Mouse (Mus musculus) intestine, embryonic 15.5 days (tissue): ENCODE results near the gene Zfp101. TPM values are rescaled to one million over a fixed set of nuclear protein-coding genes. Genes with fewer than 3 reads are reported as not detected.

Experiments used
- polyA plus RNA-seq: library from polyadenylated mRNA; unstranded; fragments of >200 nt; fragmentation: Nextera tagmentation; extraction: Ambion mirVana; gene quantifications from 2 replicates; pipeline ENCODE4 v1.2.1, GENCODE M21; 2015

Gene Zfp101
- polyA plus RNA-seq, 1 experiment from 2014 or later = 13.1 TPM

Other genes starting within 250 kb of the Zfp101 start
- gene Olfr55, start 226.2 kb downstream of the Zfp101 start, polyA plus RNA-seq = 0.03 TPM in 1 of 2 replicates, not detected in the other
- not detected in 2 replicates for gene Olfr239, start 203.3 kb downstream of the Zfp101 start, polyA plus RNA-seq
- gene Olfr1564, start 173.0 kb downstream of the Zfp101 start, polyA plus RNA-seq = not detected in 2 replicates
- gene Zfp955a, start 139.5 kb downstream of the Zfp101 start, polyA plus RNA-seq = 11.7 and 14.0 TPM in 2 replicates
- gene Olfr63, start 130.0 kb downstream of the Zfp101 start, polyA plus RNA-seq = 0.03 TPM in 1 of 2 replicates, not detected in the other
- gene Zfp955b, start 105.1 kb downstream of the Zfp101 start, polyA plus RNA-seq = 9.6 and 9.9 TPM in 2 replicates
- 7.0 and 7.3 TPM in 2 replicates for gene Zfp81, start 35.8 kb downstream of the Zfp101 start, polyA plus RNA-seq
- not detected in 2 replicates for gene Actl9, start 38.3 kb upstream of the Zfp101 start, polyA plus RNA-seq
- 37.6 and 42.1 TPM in 2 replicates for gene Adamts10, start 129.6 kb upstream of the Zfp101 start, polyA plus RNA-seq
- gene Myo1f, start 161.1 kb upstream of the Zfp101 start, polyA plus RNA-seq = 3.8 and 3.9 TPM in 2 replicates
- gene Zfp414, start 234.4 kb upstream of the Zfp101 start, polyA plus RNA-seq = 37.0 and 37.7 TPM in 2 replicates
- 0.53 and 0.90 TPM in 2 replicates for gene Pram1, start 243.4 kb upstream of the Zfp101 start, polyA plus RNA-seq